Mouse (Mus musculus) bone marrow, adult 2 months (tissue): ENCODE results near the gene Cdkn1c.

Source experiments
- CTCF ChIP-seq: fragments of 200-500 bp; IDR thresholded peaks from 2 replicates; pipeline ENCODE4 v1.5.1; 2011; ENCODE audit warnings: low read length, control low read depth; ENCODE audit not compliant: control insufficient read depth, insufficient read depth
- POLR2A ChIP-seq: fragments of 200-500 bp; IDR thresholded peaks from 2 replicates; pipeline ENCODE4 v1.6.1; 2011; ENCODE audit warnings: low read depth, mild to moderate bottlenecking, control low read depth, low read length, borderline replicate concordance; ENCODE audit not compliant: control insufficient read depth

GRCm38 (mm10) chr7:143493616-143494126 lies 32.8 kb upstream of the Cdkn1c start:
- TF ChIP-seq CTCF (no peak), POLR2A (no peak)
